Mouse (Mus musculus) c-Kit-negative CD71-positive TER-119-positive erythroid progenitor cells, embryonic 14.5 days (primary cell): ENCODE data around the gene Pithd1.

Experiments
- DNase-seq: peaks from one replicate; pipeline ENCODE4 v3.0.0-alpha.2; 2013; ENCODE audit warnings: low read depth, low spot score

Pithd1 gene

GRCm38 (mm10) chr4:135928376-135928775 is 58.7 kb downstream of the Pithd1 start:
- no peak for DNase-seq

- no peak for DNase-seq
Observed at GRCm38 (mm10) chr4:135926861-135927260, 60.2 kb downstream of the Pithd1 start.

- DNase-seq: no peak
Observed at GRCm38 (mm10) chr4:135926195-135926808, 60.8 kb downstream of the Pithd1 start.
